Mouse (Mus musculus) small intestine, adult 2 months (tissue): Measurements from ENCODE around the gene Csf3.

Experiments used
- CTCF ChIP-seq: fragments of 200-500 bp; IDR thresholded peaks from 2 replicates; pipeline ENCODE4 v1.5.1; 2012; ENCODE audit warnings: low read depth, mild to moderate bottlenecking, control low read depth, inconsistent platforms, low read length, moderate library complexity, mixed read lengths; ENCODE audit not compliant: insufficient replicate concordance, insufficient read length; ENCODE audit errors: extremely low read depth
- POLR2A ChIP-seq: fragments of 200-500 bp; IDR thresholded peaks from 2 replicates; pipeline ENCODE4 v1.6.1; 2012; ENCODE audit warnings: low read depth, mild to moderate bottlenecking, control low read depth, inconsistent platforms, low read length, moderate library complexity

GRCm38 (mm10) chr11:98723098-98723497, 22.0 kb downstream of the Csf3 start:
- no peak for TF ChIP-seq CTCF
- TF ChIP-seq POLR2A = no peak
